Mouse (Mus musculus) intestine, embryonic 14.5 days (tissue): ENCODE data around the gene BC048562. TPM values are rescaled to one million over a fixed set of nuclear protein-coding genes. Genes with fewer than 3 reads are reported as not detected.
A peak's percentile ranks its signal among the peaks of the same experiment; 100 is the strongest.

Experiments used
- ATAC-seq: fragments of 200-750 bp; cut with Nextera tagmentation; replicated peaks from 2 replicates; pipeline ENCODE4 v1.8.0; 2017; ENCODE audit warnings: low read depth, moderate number of reproducible peaks, moderate TSS enrichment, moderate library complexity; ENCODE audit not compliant: low FRiP score, low TSS enrichment
- DNase-seq: peaks from one replicate; pipeline ENCODE4 v3.0.0-alpha.2; 2018; ENCODE audit warnings: low spot score
- H3K27ac ChIP-seq: fragments of 300-500 bp; sonication (generic); 2 replicates; pipeline ENCODE4 v1.5.1; 2014; ENCODE audit warnings: low read depth, mild to moderate bottlenecking, control low read depth
- H3K27me3 ChIP-seq: fragments of 300-500 bp; sonication (generic); replicated peaks from 2 replicates; pipeline ENCODE4 v1.6.1; 2014; ENCODE audit warnings: low read length, control low read depth; ENCODE audit not compliant: control insufficient read depth, insufficient read depth
- H3K36me3 ChIP-seq: fragments of 300-500 bp; sonication (generic); 2 replicates; pipeline ENCODE4 v1.6.1; 2014; ENCODE audit warnings: low read length, control low read depth; ENCODE audit not compliant: control insufficient read depth, insufficient read depth
- H3K4me1 ChIP-seq: fragments of 300-500 bp; sonication (generic); replicated peaks from 2 replicates; pipeline ENCODE4 v1.6.1; 2014; ENCODE audit warnings: low read length, control low read depth, mixed read lengths; ENCODE audit not compliant: control insufficient read depth, insufficient read depth
- H3K4me2 ChIP-seq: fragments of 300-500 bp; sonication (generic); 2 replicates; pipeline ENCODE4 v1.6.1; 2014; ENCODE audit warnings: low read length
- H3K4me3 ChIP-seq: fragments of 300-500 bp; sonication (generic); 2 replicates; pipeline ENCODE4 v1.5.1; 2014; ENCODE audit warnings: low read depth, low read length, control low read depth, mixed read lengths
- H3K9ac ChIP-seq: fragments of 300-500 bp; sonication (generic); 2 replicates; pipeline ENCODE4 v1.6.1; 2014; ENCODE audit warnings: mild to moderate bottlenecking, low read length
- H3K9me3 ChIP-seq: fragments of 300-500 bp; sonication (generic); 2 replicates; pipeline ENCODE4 v1.6.1; 2016; ENCODE audit warnings: low read length, control low read depth; ENCODE audit not compliant: control insufficient read depth
- WGBS: fragments of 180-500 bp; shearing (Covaris S2); extraction: QIAGEN DNeasy Blood & Tissue Kit; methylation state at CpG from one replicate; pipeline ENCODE4 v1.1.7; 2014; 5-methylcytosine and 5-hydroxymethylcytosine counted together
- polyA plus RNA-seq: library from polyadenylated mRNA; unstranded; fragments of >200 nt; fragmentation: Nextera tagmentation; extraction: Ambion mirVana; gene quantifications from 2 replicates; pipeline ENCODE4 v1.2.1, GENCODE M21; 2014

Gene BC048562
- polyA plus RNA-seq, 1 experiment from 2014 or later: not detected

DNA sequence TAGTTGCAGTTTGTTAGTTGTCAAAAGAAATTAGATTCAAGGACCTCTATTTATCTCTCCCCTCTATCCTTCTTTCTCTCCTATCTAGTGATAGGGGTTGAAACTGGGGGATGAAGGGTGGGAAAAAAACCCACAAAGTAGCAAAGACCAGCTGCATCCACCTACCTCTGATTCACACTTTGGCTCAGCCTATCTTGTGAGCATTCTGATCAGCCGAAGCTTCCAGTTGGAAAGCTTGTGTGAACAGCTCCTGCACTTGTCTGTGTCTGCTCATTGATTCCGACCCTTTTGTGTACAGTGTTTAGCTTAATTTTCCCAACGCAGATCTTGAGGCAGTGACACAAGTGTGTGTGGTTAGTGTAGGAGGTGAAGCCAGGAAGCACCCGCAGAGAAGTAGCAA, 17.2 kb downstream of the BC048562 start:
- H3K9me3 ChIP-seq: no peaks in the 10 kb centered on the region
- H3K9ac ChIP-seq: peak overlapping the region; percentile 60; the same call in 1 of the 2 replicates
- WGBS: 54% methylated on average over 4 of the region's 4 CpGs
- no peaks in the 10 kb centered on the region for H3K27me3 ChIP-seq
- H3K4me3 ChIP-seq: peak overlapping the region; percentile 59
- H3K4me2 ChIP-seq: peak overlapping the region; percentile 89
- no peak for ATAC-seq
- peaks cover 34% of the 10 kb centered on the region for H3K4me1 ChIP-seq
- peaks cover 3% of the 10 kb centered on the region for H3K36me3 ChIP-seq
- peak overlapping the region; percentile 92 for H3K27ac ChIP-seq
- DNase-seq: no peak

DNA sequence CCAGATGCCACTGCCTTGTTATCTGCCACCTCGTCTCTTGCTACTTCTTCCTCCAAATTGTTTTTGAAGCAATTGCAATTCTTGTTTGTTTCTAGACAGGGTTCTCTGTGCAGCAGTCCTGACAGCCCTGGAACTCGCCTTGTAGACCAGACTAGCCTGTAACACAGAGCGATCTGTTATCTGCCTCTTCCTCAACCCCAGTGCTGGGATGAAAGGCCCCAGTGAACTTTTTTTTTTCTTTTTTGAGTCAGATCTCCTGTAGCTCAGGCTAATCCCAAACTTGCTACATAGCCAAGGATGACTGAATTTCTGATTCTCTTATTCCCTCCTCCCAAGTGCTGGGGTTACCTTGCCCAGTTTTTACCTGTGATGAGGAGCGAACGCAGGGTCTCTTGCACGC, 18.1 kb downstream of the BC048562 start:
- WGBS: 90% methylated on average over 6 of the region's 6 CpGs
- DNase-seq (no peak), ATAC-seq (no peak)
- Histone ChIP-seq H3K27ac (no peak overlapping the region), H3K27me3 (no peaks in the 10 kb centered on the region), H3K4me3 (no peak overlapping the region), H3K9me3 (no peaks in the 10 kb centered on the region), H3K4me1 (peaks cover 31% of the 10 kb centered on the region), H3K36me3 (no peaks in the 10 kb centered on the region), H3K9ac (no peak overlapping the region), H3K4me2 (no peak overlapping the region)

GRCm38 (mm10) chr9:108455747-108456571, 19.7 kb downstream of the BC048562 start:
- Histone ChIP-seq H3K27me3 (no peaks in the 10 kb centered on the region), H3K4me3 (no peak overlapping the region), H3K9ac (no peak overlapping the region), H3K36me3 (no peaks in the 10 kb centered on the region), H3K4me1 (peaks cover 16% of the 10 kb centered on the region), H3K4me2 (no peak overlapping the region), H3K9me3 (no peaks in the 10 kb centered on the region), H3K27ac (no peak overlapping the region)
- no peak for ATAC-seq
- WGBS: 70% methylated on average over 12 of the region's 12 CpGs
- no peak for DNase-seq

GRCm38 (mm10) chr9:108456953-108457352, 20.7 kb downstream of the BC048562 start:
- Histone ChIP-seq H3K9me3 (no peaks in the 10 kb centered on the region), H3K4me2 (no peak overlapping the region), H3K27ac (no peak overlapping the region), H3K9ac (no peak overlapping the region), H3K4me3 (no peak overlapping the region), H3K27me3 (no peaks in the 10 kb centered on the region), H3K4me1 (peaks cover 17% of the 10 kb centered on the region), H3K36me3 (no peaks in the 10 kb centered on the region)
- ATAC-seq (no peak), DNase-seq (no peak)
- 84% methylated on average over 10 of the region's 10 CpGs for WGBS

GRCm38 (mm10) chr9:108459939-108460318, 23.6 kb downstream of the BC048562 start:
- H3K4me3 ChIP-seq: peak overlapping the region; percentile 56
- WGBS: 86% methylated on average over 1 of the region's 1 CpGs
- H3K9ac ChIP-seq: peak overlapping the region; percentile 91; the same call in 1 of the 2 replicates
- peak overlapping the region; percentile 91 for H3K4me2 ChIP-seq
- H3K27ac ChIP-seq: peak overlapping the region; percentile 98
- DNase-seq: no peak
- H3K36me3 ChIP-seq: peaks cover 23% of the 10 kb centered on the region
- no peak for ATAC-seq
- no peaks in the 10 kb centered on the region for H3K27me3 ChIP-seq
- H3K4me1 ChIP-seq: peaks cover 19% of the 10 kb centered on the region
- H3K9me3 ChIP-seq: no peaks in the 10 kb centered on the region

DNA sequence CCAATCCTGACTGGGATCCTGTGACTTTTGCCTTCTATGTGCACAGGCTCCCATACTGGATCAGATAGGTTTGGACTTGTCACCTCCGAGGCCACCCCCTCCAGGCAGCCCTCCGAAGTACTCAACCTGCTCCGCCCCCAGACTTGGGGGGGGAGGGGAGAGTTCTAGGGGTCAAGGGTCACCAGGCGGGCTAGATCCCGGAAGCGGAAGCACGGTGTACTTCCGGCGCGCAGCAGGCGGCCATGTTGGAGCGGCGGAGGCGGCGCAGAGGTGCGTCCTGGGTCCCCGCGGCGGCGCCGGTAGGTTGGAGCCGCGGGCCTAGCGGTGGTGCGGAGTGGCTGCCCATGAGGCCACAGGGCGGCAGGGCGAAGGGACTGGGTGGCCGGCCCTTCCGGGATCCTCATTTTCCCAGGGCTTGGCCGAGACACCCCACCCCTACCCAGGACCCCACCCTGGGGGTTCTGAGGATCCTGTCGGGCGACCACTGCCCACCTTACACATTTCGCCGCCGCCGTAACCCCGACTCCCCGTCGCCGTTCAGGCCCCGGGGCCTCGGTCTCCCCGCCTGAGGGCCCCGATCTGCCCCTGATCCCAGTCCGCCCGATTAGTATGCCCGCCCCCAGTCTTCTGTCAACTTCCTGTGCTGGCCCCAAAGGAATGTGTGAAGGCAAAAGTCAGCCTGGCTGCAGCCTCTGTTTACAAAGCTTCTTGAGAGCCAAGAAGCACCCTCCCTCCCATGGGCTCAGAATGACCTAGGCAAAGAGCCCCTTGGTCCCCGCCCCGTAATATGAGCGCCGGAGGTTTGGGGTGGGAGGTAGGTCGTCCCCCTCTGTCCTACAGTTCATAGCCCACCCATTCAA, 24.3 kb downstream of the BC048562 start, which contains the start of gene Ccdc71:
Gene Ccdc71, plus strand, starts transcription at position 209 of the 860 bp plus-strand sequence.
- under 1% methylated on average over 47 of the region's 52 CpGs for WGBS
- peak; percentile 95 for DNase-seq
- H3K4me1 ChIP-seq: peaks cover 19% of the 10 kb centered on the region
- no peaks in the 10 kb centered on the region for H3K9me3 ChIP-seq
- peak within 1 kb of the TSS; percentile 56 for H3K4me3 ChIP-seq
- ATAC-seq: peak; percentile 83
- H3K36me3 ChIP-seq: peaks cover 29% of the 10 kb centered on the region
- no peaks in the 10 kb centered on the region for H3K27me3 ChIP-seq
- H3K27ac ChIP-seq: peak within 1 kb of the TSS; percentile 98
- peak within 1 kb of the TSS; percentile 91 for H3K9ac ChIP-seq
- H3K4me2 ChIP-seq: peak within 1 kb of the TSS; percentile 91

- DNase-seq (peak; percentile 57), ATAC-seq (no peak)
- peaks cover 19% of the 10 kb centered on the region for H3K4me1 ChIP-seq
- H3K36me3 ChIP-seq: peaks cover 36% of the 10 kb centered on the region
- no peaks in the 10 kb centered on the region for H3K9me3 ChIP-seq
- H3K4me3 ChIP-seq: peak within 1 kb of the TSS; percentile 56
- H3K4me2 ChIP-seq: peak within 1 kb of the TSS; percentile 91
- H3K27ac ChIP-seq: peak within 1 kb of the TSS; percentile 98
- no peaks in the 10 kb centered on the region for H3K27me3 ChIP-seq
- H3K9ac ChIP-seq: peak within 1 kb of the TSS; percentile 91
- 19% methylated on average over 11 of the region's 11 CpGs for WGBS
These were observed 24.9 kb downstream of the BC048562 start, which contains the start of gene Klhdc8b for GRCm38 (mm10) chr9:108461181-108461631. Gene Klhdc8b, minus strand, starts transcription at chr9:108461581.

- H3K27ac ChIP-seq: peak overlapping the region; percentile 98
- 79% methylated on average over 5 of the region's 5 CpGs for WGBS
- no peaks in the 10 kb centered on the region for H3K27me3 ChIP-seq
- ATAC-seq (no peak), DNase-seq (no peak)
- peak overlapping the region; percentile 91 for H3K4me2 ChIP-seq
- no peaks in the 10 kb centered on the region for H3K9me3 ChIP-seq
- peaks cover 19% of the 10 kb centered on the region for H3K4me1 ChIP-seq
- peak overlapping the region; percentile 56 for H3K4me3 ChIP-seq
- H3K36me3 ChIP-seq: peaks cover 41% of the 10 kb centered on the region
- H3K9ac ChIP-seq: peak overlapping the region; percentile 91
These were observed 25.4 kb downstream of the BC048562 start for GRCm38 (mm10) chr9:108461675-108462074.
